Mouse (Mus musculus): ENCODE results near the gene Tyms.

DNA sequence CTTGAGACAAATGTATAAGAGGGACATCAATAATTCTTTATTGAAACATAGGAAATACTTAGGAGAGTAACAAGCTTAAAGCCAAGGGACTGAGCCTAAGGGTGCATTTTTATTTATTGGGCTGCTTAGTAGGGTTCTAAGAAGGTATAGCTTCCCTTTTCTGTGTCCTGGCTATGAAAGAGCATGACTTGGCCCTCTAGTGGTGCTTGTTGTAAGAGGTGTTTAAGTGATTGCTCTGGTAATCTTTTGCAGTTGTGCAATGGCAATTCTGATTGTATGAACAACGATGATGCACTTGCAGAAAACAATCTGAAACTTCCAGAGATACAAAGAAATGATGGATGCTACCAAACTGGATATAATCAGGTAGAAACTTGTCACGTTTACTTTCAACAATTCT lies 58.8 kb downstream of the Tyms start:
- TF ChIP-seq CTCF (IDR thresholded peaks at IDR 0.05; ENCODE audit: low read depth): peak; percentile 47; the same call in 1 of the 2 replicates
- no peak for TF ChIP-seq EP300 (IDR thresholded peaks at IDR 0.05; ENCODE audit: low read depth)
